Mouse (Mus musculus) small intestine, adult 2 months (tissue): Measurements from ENCODE around the gene Gsdma2. TPM values are rescaled to one million over a fixed set of nuclear protein-coding genes. Genes with fewer than 3 reads are reported as not detected.
"Not testable (repeated sequence)": the region's sequence is repeated elsewhere in the genome, so short reads cannot be mapped to it uniquely, and the experiment has no call there.

ENCODE experiments used
- H3K27ac ChIP-seq: fragments of 200-500 bp; 2 replicates; pipeline ENCODE4 v1.5.1; 2012; ENCODE audit warnings: low read depth, low read length, control low read depth, inconsistent platforms; ENCODE audit not compliant: insufficient read depth
- H3K27me3 ChIP-seq: fragments of 200-500 bp; 2 replicates; pipeline ENCODE4 v1.6.1; 2012; ENCODE audit warnings: mild to moderate bottlenecking, moderate library complexity, low read length, inconsistent platforms; ENCODE audit not compliant: control insufficient read depth, insufficient read depth
- H3K36me3 ChIP-seq: fragments of 200-500 bp; 2 replicates; pipeline ENCODE4 v1.6.1; 2012; ENCODE audit warnings: mild to moderate bottlenecking, low read length, control low read depth, inconsistent platforms; ENCODE audit not compliant: control insufficient read depth, insufficient read depth
- H3K4me1 ChIP-seq: fragments of 200-500 bp; 2 replicates; pipeline ENCODE4 v1.6.1; 2012; ENCODE audit warnings: low read length, inconsistent platforms, mixed read lengths; ENCODE audit not compliant: control insufficient read depth, insufficient read depth, insufficient read length
- H3K4me3 ChIP-seq: fragments of 200-500 bp; 2 replicates; pipeline ENCODE4 v1.5.1; 2012; ENCODE audit warnings: low read depth, mild to moderate bottlenecking, control low read depth, inconsistent platforms, low read length, moderate library complexity
- CTCF ChIP-seq: fragments of 200-500 bp; IDR thresholded peaks from 2 replicates; pipeline ENCODE4 v1.5.1; 2012; ENCODE audit warnings: low read depth, mild to moderate bottlenecking, control low read depth, inconsistent platforms, low read length, moderate library complexity, mixed read lengths; ENCODE audit not compliant: insufficient replicate concordance, insufficient read length; ENCODE audit errors: extremely low read depth
- POLR2A ChIP-seq: fragments of 200-500 bp; IDR thresholded peaks from 2 replicates; pipeline ENCODE4 v1.6.1; 2012; ENCODE audit warnings: low read depth, mild to moderate bottlenecking, control low read depth, inconsistent platforms, low read length, moderate library complexity
- WGBS: fragments of 180-500 bp; shearing (Covaris S2); methylation state at CpG from one replicate; pipeline ENCODE4 v1.1.7; 2018; 5-methylcytosine and 5-hydroxymethylcytosine counted together
- polyA plus RNA-seq: library from polyadenylated mRNA; depleted of rRNA; stranded (reverse); fragments of >200 nt; gene quantifications from 2 replicates; pipeline ENCODE4 v1.2.3, GENCODE M21; 2012; rRNA removed

The Gsdma2 gene
- 0.49 and 75.8 TPM in 2 replicates for polyA plus RNA-seq

GRCm38 (mm10) chr11:98646459-98646858 lies at the start of gene Gsdma2:
Gene Gsdma2 (plus strand): TSS chr11:98646759.
- Histone ChIP-seq H3K27me3 (no peaks in the 10 kb centered on the region), H3K36me3 (no peaks in the 10 kb centered on the region), H3K4me1 (peaks cover 5% of the 10 kb centered on the region; the same call in 1 of the 2 replicates), H3K4me3 (no peak within 1 kb of the TSS), H3K27ac (no peak within 1 kb of the TSS)
- WGBS = 28% methylated on average over 2 of the region's 2 CpGs
- TF ChIP-seq CTCF = no peak
- TF ChIP-seq POLR2A = no peak

GRCm38 (mm10) chr11:98597363-98597762 lies 49.2 kb upstream of the Gsdma2 start:
- Histone ChIP-seq H3K27ac (no peak overlapping the region), H3K27me3 (peaks cover 11% of the 10 kb centered on the region), H3K36me3 (no peaks in the 10 kb centered on the region), H3K4me3 (no peak overlapping the region), H3K4me1 (peaks cover 5% of the 10 kb centered on the region)
- TF ChIP-seq CTCF (peak; percentile 86; the same call in 1 of the 2 replicates), POLR2A (no peak)
- WGBS = 22% methylated on average over 6 of the region's 6 CpGs

DNA sequence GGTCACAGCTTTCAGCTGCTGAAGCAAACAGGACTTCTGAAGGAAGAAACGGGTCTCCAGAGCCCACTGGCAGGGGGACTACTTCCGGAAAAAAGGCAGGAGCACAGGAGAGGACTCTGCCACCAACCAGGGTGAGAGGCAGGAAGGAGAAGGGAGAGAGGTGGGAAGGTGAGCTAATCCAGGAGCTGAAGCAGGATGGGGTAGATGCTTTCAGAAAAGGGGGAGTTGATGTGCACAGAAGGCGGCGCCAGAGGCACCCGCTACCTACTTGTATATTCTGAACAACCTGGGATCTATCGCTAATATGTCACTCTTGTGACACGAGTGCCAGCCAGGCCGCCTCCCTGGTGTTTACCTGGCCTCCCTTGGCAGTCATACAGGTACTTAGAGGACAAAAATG lies 48.6 kb upstream of the Gsdma2 start, which contains the start of gene Lrrc3c:
Gene Lrrc3c, plus strand, starts transcription at position 301 of the 400 bp plus-strand sequence.
- Histone ChIP-seq H3K36me3 (no peaks in the 10 kb centered on the region), H3K4me1 (peaks cover 7% of the 10 kb centered on the region), H3K27ac (no peak within 1 kb of the TSS), H3K4me3 (no peak within 1 kb of the TSS), H3K27me3 (peaks cover 11% of the 10 kb centered on the region)
- TF ChIP-seq CTCF (no peak), POLR2A (no peak)
- WGBS = 73% methylated on average over 8 of the region's 8 CpGs

GRCm38 (mm10) chr11:98598851-98599290 lies 47.7 kb upstream of the Gsdma2 start:
- no peak for TF ChIP-seq POLR2A
- no peak for TF ChIP-seq CTCF
- H3K4me3 ChIP-seq = no peak overlapping the region
- peaks cover 11% of the 10 kb centered on the region for H3K27me3 ChIP-seq
- H3K27ac ChIP-seq = no peak overlapping the region
- peaks cover 7% of the 10 kb centered on the region for H3K4me1 ChIP-seq
- H3K36me3 ChIP-seq = no peaks in the 10 kb centered on the region
- 43% methylated on average over 18 of the region's 18 CpGs for WGBS

- peaks cover 11% of the 10 kb centered on the region for H3K27me3 ChIP-seq
- no peak overlapping the region for H3K4me3 ChIP-seq
- no peak overlapping the region for H3K27ac ChIP-seq
- WGBS = 27% methylated on average over 18 of the region's 18 CpGs
- no peaks in the 10 kb centered on the region for H3K36me3 ChIP-seq
- peaks cover 7% of the 10 kb centered on the region for H3K4me1 ChIP-seq
- no peak for TF ChIP-seq CTCF
- TF ChIP-seq POLR2A = no peak
These were observed 47.3 kb upstream of the Gsdma2 start for GRCm38 (mm10) chr11:98599291-98599690.

DNA sequence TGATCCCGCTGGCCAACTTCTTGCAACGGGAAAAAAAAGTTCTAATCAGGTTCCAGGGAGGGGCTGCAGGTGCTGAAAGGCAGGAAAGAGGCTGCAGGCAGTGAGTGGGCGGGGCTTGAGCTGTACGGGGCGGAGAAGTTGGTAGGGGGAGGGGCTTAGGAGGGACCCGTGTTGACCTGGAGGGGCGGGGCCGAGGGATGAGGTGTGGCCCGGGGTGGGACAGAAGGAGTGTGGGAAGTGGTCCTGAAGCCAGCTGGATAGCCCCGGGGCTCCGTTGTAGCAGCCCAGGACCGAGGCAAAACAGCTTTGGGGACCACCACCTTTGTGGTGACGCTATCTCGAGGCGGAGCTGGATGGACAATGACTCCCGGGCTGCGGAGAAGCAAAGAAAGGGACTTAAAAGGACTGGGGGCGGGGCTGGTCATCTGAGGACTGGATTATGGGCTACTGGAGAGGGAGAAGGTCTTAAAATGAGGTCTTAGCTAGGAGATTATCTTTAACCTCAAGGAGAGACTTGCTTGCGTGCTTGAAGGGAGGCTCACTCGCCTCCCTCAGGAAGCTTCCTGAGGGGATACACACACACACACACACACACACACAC lies 44.4 kb upstream of the Gsdma2 start:
- Histone ChIP-seq H3K4me3 (peak overlapping the region; percentile 48), H3K36me3 (no peaks in the 10 kb centered on the region), H3K4me1 (peaks cover 7% of the 10 kb centered on the region), H3K27me3 (peaks cover 11% of the 10 kb centered on the region), H3K27ac (no peak overlapping the region)
- no peak for TF ChIP-seq POLR2A
- TF ChIP-seq CTCF = no peak
- WGBS = 5% methylated on average over 20 of the region's 20 CpGs

DNA sequence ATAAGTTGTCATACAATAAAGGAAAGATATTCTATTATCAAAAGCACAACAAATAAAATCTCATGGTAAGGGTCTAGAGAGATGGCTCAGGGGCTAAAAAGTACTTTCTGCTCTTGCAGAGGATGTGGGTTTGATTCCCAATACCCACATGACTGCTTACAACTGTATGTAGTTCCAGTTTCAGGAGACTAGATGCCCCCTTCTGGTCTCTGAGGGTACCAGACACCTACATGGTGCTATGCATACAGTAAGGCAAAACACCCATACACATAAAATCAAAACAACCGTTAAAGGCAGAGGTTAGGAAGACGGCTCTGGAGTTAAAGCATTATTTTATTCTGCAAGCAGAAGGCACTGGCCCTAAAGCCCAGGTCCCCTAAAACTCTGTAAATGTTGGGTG lies 42.6 kb upstream of the Gsdma2 start:
- WGBS = 72% methylated on average over 2 of the region's 2 CpGs
- Histone ChIP-seq H3K4me3 (no peak overlapping the region), H3K36me3 (no peaks in the 10 kb centered on the region), H3K27me3 (peaks cover 9% of the 10 kb centered on the region), H3K4me1 (peaks cover 7% of the 10 kb centered on the region), H3K27ac (no peak overlapping the region)
- TF ChIP-seq CTCF (no peak), POLR2A (no peak)

GRCm38 (mm10) chr11:98604911-98605310 lies 41.6 kb upstream of the Gsdma2 start:
- WGBS = 67% methylated on average over 6 of the region's 6 CpGs
- not testable (repeated sequence) for H3K27ac ChIP-seq, H3K4me1 ChIP-seq, H3K27me3 ChIP-seq, H3K4me3 ChIP-seq, H3K36me3 ChIP-seq
